Mouse (Mus musculus) layer of hippocampus, adult 9-10 months (tissue): ENCODE data around the gene Sars2.
A peak's percentile ranks its signal among the peaks of the same experiment; 100 is the strongest.

ENCODE experiments used
- DNase-seq: peaks from one replicate; pipeline ENCODE4 v3.0.0; 2022; ENCODE audit warnings: low spot score

Gene Sars2

DNA sequence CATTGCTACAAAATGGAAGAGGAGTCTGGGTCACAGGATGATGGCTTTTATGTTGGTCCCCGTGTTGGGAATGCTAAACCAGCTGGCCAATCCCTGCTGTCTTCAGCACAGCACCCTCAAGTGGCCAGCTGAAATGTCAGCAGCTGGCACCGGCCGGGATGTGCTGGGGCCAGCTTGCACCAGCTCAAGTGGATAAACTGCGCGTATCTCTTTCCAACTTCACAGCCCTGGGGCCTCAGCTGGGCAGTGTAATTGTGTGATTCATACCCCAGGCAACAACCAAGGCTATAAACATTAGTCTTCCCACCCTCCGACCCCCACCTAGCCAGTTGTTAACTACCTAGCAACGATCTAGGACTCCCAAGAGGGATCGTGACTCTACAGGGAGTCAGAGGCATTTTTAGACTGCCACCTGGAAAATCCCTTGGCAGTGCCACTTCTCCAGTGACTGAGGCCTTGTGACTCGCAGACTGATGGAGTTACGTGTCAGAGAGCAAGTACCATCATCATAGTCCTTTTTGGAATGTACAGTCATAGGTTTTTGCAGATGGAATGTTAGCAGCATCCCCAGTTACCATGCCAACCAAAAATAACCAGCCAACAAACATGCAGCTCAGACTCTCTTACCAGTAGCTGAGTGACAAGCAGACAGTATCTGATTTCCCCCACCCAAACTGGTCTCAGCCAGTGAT, 14.0 kb upstream of the Sars2 start:
- DNase-seq = peak; percentile 44

DNA sequence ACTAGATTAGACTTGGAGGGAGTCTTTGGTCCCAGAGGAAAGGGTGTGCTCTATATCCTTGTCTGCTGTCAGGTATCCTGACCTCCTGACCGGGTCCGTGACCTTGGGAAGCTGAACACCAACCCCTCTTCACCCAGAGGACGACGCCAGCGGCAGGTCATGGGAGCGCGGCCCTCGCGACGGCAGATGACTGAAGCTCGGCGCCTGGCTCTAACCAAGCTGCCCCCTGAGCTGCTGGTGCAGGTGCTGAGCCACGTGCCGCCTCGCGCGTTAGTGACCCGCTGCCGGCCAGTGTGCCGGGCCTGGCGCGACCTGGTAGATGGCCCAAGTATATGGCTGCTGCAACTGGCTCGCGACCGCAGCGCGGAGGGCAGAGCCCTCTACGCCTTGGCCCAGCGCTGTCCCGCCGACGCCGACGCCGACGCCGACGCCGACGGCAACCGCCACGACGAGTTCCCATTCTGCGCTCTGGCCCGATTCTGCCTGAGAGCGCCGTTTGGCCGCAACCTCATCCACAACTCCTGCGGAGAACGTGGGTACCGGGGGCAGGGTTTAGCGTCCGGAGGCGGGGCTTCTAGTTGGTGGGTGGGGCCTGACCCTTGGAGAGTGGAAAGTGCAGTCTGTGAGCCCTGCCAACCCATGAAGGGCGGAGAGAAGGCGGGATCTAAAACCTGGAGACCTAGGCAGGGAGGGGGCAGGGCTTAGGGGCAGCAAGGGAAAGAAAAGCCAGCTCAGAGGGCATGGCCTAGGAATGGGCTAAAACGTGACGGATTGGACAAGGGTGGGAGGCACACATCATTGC, 9.2 kb upstream of the Sars2 start:
- no peak for DNase-seq

DNA sequence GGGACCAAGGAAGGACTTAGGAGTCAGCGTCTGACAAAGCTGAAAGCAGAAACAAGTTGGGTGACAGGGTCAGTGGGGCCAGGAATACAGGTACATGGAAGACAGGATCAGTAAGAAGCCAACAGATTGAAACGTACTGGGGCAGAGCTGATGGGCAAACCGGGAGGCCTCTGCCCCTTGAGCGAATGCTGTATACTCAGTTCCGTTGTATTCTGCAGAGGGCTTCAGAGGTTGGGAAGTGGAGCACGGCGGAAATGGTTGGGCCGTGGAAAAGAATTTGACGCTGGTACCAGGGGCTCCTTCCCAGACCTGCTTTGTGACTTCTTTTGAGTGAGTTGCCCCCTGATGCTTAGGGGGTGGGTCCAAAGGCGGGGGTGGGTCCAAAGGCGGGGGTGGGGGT, 8.6 kb upstream of the Sars2 start:
- no peak for DNase-seq

DNA sequence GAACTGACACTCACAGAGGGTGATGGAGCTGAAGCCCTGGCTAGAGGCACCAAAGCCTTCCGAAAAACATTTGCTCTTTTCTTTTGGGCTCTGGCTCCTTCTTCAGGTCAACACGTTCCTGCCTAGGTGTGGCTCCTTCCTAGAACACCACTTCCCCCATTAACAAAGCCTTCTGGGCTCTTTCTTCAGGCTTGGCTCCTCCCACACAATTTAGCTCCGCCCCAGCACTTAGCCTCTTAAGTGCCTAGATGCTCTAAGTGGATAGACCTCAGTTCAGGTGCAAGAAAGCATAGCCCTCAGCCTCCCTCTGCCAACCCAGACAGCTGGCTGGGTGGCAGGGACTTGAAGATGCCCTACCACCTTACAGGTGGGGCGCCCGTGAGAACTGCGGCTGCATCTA, 6.1 kb upstream of the Sars2 start:
- DNase-seq = no peak

DNA sequence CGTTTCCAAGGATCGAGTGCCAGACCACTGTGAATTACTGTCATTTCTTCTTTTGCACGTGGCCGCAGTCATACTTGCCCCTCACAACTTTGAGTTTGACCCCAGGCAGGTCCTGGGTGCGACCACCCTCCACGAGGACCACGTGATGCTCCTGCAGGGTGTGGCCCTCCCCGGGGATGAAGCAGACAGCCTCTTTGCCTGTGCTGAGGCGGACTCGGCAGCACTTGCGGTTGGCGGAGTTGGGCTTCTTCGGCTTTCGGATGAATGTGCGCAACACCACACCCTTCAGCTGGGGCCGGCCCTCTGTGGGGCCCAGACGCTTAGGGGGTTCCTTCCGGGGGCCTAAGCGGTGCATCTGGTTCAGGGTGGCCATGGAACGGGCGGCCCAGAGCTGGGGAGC, 2.0 kb upstream of the Sars2 start:
- DNase-seq = no peak

DNA sequence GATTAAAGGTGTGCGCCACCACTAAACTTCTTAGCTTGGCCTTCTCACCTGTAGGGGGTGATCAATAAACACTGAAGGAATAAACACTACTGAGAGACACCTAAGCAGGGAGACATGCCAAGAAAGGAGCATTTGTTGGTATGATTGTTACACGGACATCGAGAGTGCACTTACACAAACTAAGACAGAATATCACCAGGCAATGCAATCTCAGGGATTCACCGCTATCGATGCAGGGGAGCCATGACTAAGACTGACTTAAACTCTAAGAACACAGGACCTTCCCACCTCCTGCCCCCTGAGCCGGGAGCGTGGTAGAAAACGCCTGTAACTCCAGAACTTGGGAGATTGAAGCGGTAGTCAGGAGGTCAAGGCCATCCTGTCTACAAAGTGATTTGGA, 843 bp upstream of the Sars2 start:
- DNase-seq = no peak

DNA sequence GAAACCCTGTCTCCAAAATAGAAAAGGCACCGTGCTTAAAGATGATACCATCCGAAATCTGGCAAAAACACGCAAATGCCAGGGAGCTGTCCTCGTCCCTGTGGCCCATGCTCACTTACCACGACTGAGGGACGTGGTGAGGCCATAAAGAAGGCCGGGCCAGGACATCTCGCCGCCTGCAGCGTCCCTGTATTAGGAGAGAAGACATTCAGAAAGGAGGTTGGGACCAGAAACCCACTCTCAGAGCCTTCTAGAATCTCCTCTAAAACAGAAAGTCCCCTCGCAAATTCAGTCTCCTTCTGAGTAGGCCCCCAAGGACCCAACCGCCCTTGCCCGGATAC, 454 bp upstream of the Sars2 start:
- no peak for DNase-seq

DNA sequence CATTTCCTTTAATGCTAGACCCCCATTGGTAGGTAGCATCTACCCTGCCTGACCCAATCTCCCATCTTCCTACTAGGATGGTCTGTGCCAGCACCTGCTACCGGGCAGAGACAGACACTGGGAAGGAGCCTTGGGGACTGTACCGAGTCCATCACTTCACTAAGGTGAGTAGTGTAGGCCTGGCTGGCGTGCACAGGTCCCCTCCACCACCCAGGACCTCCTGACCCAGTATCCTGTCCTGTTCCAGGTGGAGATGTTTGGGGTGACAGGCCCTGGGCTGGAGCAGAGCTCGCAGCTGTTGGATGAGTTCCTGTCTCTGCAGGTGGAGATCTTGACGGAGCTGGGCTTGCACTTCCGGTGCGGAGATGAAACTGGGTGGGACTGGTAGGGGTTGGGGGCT, 8.1 kb downstream of the Sars2 start:
- DNase-seq = no peak

DNA sequence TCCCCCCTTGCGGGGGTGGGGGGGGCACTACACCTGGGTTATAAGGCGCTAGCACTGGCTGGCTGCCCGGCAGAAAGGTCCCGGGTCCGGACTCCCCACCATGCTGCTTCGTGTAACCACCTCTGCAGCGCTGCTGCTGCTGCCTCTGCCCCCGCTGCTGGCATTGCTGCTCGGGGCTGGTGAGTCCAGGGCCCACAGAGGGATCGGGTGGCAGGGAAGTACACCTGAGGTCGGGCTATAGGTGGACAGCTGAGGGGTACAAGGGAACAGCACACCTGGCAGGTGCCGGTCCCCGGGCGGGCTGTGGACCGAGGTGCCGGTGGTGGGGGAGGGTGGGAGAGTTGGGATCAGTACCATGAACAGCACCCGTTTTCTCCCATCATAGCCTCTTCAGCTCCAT, 14.3 kb downstream of the Sars2 start, which contains the start of gene Ccer2:
Gene Ccer2 (plus strand): TSS at position 96 of the 400 bp plus-strand sequence.
- DNase-seq = no peak

DNA sequence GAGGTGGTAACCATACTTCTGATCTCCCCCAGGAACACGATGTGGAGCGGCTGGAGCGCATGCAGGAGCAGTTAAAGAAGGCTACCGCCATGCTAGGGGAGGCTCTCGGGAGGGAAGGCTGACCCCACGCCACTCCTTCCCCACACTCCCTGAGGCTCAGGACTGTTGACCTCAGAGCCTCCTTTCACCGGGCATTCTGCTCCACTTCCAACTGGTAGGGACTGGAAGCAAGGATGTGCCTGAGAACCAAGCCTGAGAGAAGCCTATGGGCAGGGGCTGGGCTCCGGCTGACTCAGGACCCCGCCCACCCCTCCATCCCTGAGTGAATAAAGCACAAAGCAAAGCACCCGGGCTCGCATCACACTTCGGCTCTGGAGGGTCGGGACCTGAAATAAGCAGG, 16.8 kb downstream of the Sars2 start:
- no peak for DNase-seq

DNA sequence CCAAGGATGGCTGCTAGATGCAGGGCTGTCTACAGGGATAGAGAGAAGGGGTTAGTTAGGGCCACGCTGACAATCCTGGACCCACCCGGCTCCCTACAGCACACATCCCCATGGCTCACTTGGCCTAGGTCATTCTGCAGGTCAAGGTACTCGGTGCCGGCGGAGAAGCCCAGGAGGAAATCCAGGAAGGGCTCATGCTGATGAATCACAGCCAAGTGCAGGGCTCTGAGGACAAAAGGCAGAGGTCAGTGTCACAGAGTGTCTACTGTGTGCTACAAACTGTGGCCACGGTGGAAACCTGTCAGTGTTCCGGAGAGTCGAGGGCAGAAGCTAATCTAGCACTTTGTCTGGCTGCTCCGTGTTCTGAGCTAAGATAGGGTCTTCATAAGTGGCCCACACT, 20.1 kb downstream of the Sars2 start:
- DNase-seq = no peak

DNA sequence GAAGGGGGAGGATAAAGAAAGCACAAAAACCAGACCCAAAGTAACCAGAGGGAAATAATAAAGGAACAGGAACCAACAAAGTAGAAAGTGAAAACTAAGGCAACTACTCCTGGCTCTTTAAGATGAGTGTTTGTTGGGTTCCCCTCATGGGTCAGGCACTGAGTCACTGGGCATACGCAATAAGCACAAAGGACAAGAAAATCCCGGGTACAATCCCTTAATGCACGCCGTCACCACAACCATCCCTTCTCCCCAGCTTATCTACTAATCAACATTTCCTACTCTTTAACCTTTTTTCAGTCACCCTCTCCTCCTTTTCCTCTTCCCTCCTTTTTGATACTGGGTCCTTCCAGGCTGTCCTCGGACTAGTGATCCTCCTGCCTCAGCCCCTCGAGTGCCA, 23.4 kb downstream of the Sars2 start:
- no peak for DNase-seq

DNA sequence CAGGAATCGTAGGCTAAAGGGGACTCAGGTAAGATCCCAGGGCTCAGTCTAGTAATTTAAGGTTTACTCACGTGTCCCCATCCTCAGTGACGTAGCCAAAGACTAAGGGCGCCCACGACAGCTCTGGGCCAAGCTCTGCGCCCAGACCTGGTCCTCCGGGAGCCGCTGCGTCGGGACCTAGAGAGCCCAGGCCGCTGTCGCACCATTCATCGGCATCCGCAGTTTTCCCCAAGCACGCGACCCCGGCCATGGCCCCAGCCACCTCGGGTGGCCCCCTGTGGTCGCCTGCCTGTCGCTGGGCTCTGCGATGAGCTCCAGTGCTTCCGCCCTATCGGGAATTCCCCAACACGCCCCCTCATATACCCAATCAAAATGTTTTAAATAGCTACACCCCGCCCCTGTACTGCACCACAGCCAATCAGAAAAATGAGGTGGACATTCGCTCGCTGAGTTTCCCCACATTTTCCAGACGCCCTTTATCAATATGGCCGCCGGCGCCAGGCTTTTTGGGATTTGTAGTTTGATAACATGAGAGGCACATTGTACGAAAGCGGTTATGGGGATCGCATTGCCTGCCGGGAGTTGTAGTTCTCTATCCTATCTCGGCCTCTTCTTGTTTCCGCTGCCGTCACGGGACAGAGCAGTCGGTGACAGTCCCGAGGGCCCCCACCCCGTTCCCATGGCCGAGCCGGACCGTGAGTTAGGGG, 24.5 kb downstream of the Sars2 start, which contains the start of gene Sirt2:
Gene Sirt2 (plus strand): TSS at position 563 of the 707 bp plus-strand sequence.
- peak; percentile 99 for DNase-seq

DNA sequence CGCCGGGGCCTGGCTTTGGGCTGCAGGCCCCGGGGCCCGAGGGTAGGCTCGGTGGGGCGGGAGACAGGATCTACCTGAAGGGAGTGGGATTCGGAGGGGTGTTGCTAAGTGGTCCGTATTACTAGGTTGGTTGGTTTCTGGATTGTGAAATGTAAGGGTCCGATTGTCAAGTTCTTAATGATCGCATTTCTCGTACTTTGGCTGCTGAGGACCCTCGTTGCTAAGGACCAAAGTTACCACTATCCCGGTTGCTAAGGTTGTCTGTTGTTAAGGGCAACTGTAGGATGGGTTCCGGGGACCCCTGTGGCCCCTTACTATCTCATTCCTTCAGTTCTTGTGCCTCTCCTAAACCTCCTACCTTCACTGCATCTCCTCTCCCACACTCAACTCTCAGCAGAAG, 25.1 kb downstream of the Sars2 start:
- DNase-seq = no peak

DNA sequence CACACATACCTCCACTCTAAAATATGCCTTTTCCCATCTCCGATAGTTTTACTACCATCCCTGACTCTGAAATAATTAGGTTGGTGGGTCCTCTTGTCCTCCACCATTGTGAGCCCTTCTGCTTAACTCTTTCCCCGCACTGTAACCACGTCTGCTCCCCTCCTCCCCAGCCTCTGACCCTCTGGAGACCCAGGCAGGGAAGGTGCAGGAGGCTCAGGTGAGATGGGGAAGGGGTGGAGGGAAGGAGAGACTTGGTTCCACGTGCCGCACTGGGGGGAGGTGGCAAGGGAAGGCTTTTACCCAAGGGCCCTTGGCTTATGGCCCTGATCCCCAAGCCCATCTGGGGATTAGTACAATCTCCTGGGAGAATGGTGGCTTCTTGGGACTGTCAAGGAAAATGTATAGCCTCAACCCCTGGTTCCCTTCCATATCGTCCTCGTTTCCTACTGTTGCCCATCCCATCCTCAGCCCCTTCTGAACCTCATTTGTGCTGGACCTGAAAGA, 25.7 kb downstream of the Sars2 start, which contains the start of gene Nfkbib:
Gene Nfkbib (minus strand): TSS at position 51 of the 504 bp plus-strand sequence.
- no peak for DNase-seq

DNA sequence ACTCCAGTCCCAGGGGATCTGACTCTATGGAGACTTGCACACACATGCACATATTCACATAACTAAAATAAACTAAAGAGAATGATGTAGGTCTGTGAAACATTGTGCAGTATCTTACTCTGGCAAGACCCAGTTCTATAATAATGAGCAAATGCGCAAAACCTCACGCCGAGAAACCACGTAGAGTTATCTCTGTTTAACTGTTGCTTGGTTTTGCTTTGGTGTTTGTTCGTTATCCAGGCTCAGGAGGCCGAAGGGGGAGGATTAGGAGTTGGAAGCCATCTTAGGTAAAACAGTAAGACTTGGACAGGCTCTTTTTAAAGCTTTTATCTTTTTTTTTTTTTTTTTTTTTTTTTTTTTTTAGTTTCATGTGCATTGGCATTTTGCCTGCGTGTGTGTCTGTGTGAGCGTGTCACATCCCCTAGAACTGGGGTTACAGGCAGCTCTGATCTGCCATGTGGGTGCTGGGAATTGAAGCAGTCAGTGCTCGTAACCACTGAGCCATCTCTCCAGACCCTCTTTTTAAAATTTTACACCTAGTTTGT, 27.7 kb downstream of the Sars2 start:
- DNase-seq = no peak

DNA sequence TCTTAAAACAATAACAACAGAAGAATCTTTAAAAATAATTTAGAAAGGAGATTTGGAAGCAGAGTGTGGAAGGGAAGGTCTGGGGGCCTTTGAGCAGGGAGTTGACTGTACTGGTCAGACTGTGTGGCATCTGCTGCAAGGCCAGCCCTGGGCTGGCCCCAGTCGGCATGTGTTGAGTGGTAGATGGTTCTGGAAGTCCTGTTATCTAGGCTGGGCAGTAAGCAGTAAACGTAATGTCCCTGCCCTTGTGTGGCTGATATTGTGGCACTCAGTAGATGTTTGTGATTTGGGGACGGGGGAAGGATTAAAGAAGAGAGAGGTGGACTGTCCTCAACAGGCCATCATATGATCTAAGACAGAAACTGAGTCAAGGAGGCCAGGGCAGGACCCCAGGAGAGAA, 28.5 kb downstream of the Sars2 start:
- no peak for DNase-seq

DNA sequence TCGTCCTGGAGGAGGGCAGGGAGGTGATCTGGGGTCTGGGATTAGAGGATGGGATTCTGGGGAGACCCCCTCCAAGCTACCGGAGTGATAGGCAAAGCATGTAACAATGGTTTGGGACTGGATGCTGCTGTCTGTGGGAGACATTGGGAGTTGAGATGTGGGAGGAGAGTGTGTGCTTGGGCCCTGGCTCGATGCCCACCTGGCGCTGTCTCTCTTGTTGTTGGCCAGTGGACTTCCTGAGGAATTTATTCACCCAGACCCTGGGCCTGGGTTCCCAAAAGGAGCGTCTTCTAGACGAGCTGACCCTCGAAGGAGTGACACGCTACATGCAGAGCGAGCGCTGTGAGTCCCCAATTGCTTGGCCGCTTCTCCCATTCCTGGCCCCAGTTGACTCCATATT, 30.1 kb downstream of the Sars2 start:
- DNase-seq = no peak

DNA sequence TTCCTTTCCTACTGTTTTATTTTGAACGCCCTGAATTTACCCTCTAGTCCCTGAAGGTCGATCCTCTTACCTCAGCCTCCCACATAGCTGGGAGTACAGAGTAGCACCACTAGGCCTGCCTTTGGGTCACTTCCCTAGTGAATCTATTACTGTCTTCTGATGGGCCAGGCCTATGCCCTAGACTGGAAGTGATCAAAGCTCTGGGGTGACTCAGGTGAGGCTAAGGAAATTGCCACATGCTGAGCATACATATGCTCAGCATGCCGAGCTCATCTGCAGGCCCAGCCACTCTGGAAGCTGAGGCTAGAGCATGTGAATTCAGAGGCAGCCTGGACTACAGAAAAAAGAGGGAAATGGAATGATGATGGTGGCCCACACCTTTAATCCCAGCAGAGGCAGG, 31.4 kb downstream of the Sars2 start:
- DNase-seq = no peak

DNA sequence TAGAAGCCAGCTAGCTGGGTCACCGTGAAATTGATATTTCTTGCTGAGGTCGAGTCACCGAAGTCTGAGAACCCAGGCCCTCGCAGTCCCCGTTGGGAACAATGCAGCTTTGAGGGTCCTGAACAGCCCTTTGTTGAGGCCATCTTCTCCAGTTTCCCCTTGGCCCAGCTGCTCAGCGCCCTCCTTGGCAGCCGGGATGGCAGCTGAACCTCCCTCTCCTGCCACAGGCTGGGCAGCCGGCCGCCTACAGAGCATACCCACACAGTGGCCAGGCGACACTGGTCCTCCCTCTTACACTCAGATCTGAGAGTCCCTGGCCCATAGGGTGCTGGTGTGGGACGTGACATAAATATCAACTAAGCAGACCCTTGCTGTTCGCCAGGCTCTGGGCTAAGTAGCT, 32.4 kb downstream of the Sars2 start:
- no peak for DNase-seq

DNA sequence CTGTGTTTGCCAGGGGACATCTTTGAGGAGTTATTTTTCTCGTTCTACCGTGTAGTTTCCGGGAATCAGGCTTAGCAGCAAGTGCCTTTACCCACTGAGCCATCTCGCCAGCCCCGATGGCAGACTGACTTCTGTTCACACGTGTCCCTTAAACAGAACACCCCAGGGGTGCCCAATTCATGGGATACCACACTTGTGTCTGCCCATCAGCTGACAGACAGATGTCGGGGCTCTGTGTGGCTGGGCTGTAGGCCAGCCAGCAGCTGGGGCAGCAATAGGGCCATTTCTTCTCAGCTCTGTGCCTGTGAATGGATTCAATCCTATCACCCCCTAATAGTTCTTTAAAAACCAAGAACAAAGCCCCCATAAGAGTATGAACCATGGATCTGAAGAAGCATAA, 33.3 kb downstream of the Sars2 start:
- no peak for DNase-seq

DNA sequence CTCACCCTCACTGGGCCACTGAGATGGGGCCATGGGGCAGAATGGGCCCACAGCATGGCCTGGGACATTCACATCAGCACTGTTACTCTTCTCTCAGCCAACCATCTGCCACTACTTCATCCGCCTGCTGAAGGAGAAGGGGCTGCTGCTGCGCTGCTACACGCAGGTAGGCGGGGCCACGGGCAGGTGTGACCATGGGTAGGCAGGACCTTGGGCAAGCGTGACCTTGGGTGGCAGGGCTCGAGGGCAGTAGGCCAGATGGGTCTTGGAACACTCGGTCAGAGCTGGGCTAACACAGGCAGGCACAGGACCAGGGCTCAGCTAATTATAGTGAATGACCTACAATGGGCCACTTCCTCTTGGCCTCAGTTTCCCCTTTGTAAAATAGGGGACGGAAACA, 37.0 kb downstream of the Sars2 start:
- no peak for DNase-seq
